8 mouse cellular contexts compared by ENCODE assay signal in the genomic region with DNA sequence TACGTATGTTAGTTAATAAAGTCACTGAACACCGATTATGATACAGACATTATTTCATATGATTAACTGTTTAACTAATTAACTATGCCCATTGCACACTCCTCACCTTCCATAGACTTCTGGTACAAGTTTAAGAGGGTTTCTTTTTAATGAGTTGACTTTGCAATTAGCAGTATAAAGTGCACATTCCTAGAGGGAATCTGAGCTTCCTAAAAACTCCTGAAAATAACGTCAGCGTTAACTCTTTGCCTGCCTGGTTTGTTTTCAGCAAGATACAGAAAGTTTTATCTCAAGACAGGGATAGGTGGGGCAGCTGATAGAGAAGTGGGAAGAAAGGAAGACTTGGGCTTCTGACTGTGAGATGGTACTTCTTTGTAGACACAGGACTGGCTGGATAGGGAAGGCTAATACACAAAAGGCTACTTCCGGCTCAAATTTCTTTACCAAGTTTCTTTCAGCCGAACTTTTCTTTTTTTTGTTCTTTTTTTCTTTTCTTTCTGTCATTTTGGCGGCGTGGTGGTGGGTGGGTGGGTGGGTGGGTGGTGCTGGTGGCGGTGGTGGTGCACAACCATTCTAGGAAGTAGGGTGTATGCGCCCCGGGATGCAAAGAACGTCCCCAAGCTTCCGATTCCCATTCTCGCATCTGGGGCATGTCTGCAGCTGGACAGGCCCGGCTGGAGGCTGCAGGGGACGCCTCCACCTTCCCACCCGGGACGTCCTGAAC. TPM values are rescaled to one million over a fixed set of nuclear protein-coding genes. Genes with fewer than 3 reads are reported as not detected.
DNase-seq lines count a peak whose midpoint lies in the region; ATAC-seq and TF ChIP-seq lines count a peak whose summit lies in the region.

A gene (plus strand): TSS at position 241 of the 724 bp plus-strand sequence.

- peak within 1 kb of the TSS; percentile 26; the same call in 1 of the 2 replicates for H3K9ac ChIP-seq in liver, embryonic 13.5 days

- H3K36me3 ChIP-seq in testis, adult 2 months (ENCODE audit: control insufficient read depth, insufficient read depth, low read length): no peaks in the 10 kb centered on the region
- no peaks in the 10 kb centered on the region for H3K36me3 ChIP-seq in liver, embryonic 13.5 days

- peak within 1 kb of the TSS; percentile 58 for H3K4me2 ChIP-seq in liver, embryonic 13.5 days

- TF ChIP-seq CTCF in testis, adult 2 months (IDR thresholded peaks at IDR 0.05; ENCODE audit: control insufficient read depth, insufficient read depth, insufficient replicate concordance, low read depth, low read length): no peak

- H3K9me3 ChIP-seq in liver, embryonic 13.5 days (replicated peaks): no peaks in the 10 kb centered on the region

- 11% methylated on average over 18 of the region's 18 CpGs for WGBS in liver, embryonic 13.5 days (ENCODE audit: insufficient replicate concordance)

- peak; percentile 26 for DNase-seq in embryo, embryonic 10 days (ENCODE audit: low spot score)
- no peak for DNase-seq in embryo, embryonic 9.5 days (ENCODE audit: extremely low spot score)
- no peak for DNase-seq in testis, postnatal 14 days (ENCODE audit: low spot score)
- no peak for DNase-seq in liver, embryonic 13.5 days
- DNase-seq in yolk sac, embryonic 10.5 days (ENCODE audit: low spot score): peak; percentile 2
- DNase-seq in gastrocnemius, postnatal 10 days: no peak
- no peak for DNase-seq in cerebellum, adult 8-10 months

- no peaks in the 10 kb centered on the region for H3K27me3 ChIP-seq in testis, adult 2 months (ENCODE audit: control insufficient read depth, insufficient read depth, low read length)
- H3K27me3 ChIP-seq in liver, embryonic 13.5 days: no peaks in the 10 kb centered on the region

- H3K27ac ChIP-seq in testis, adult 2 months (ENCODE audit: control insufficient read depth, insufficient read depth, low read depth, low read length): no peak within 1 kb of the TSS
- no peak within 1 kb of the TSS for H3K27ac ChIP-seq in liver, embryonic 13.5 days

- TF ChIP-seq POLR2A in testis, adult 2 months (IDR thresholded peaks at IDR 0.05; ENCODE audit: control insufficient read depth, low read depth, low read length): no peak

- H3K4me1 ChIP-seq in testis, adult 2 months (ENCODE audit: control insufficient read depth, insufficient read depth, low read length): peaks cover 5% of the 10 kb centered on the region
- H3K4me1 ChIP-seq in liver, embryonic 13.5 days (replicated peaks): no peaks in the 10 kb centered on the region

- peak within 1 kb of the TSS; percentile 54 for H3K4me3 ChIP-seq in testis, adult 2 months (ENCODE audit: control insufficient read depth, low read depth, low read length)
- H3K4me3 ChIP-seq in liver, embryonic 13.5 days (replicated peaks): peak within 1 kb of the TSS; percentile 55

- ATAC-seq in liver, embryonic 13.5 days (ENCODE audit: low read depth): no peak; the same call in 1 of the 2 replicates

RNA-seq across cellular contexts. Expression of the gene that starts here (rescaled TPM):
- polyA plus RNA-seq in testis, adult 2 months (2012; rRNA removed): 0.07 and 0.11 TPM in 2 replicates
- polyA plus RNA-seq in liver, embryonic 13.5 days (2015; fragmentation: Nextera tagmentation; extraction: Ambion mirVana): 0.16 and 0.36 TPM in 2 replicates
- total RNA-seq in gastrocnemius, postnatal 10 days (2021): 1 to 10 TPM; 2.6 to 3.8 TPM

Comparison
In these comparisons a context has a peak if more than half of its experiments do, and no peak if none do; other contexts are left out.
1. DNase-seq: peak in embryo, embryonic 10 days (single experiment) and yolk sac, embryonic 10.5 days (single experiment); none in embryo, embryonic 9.5 days (single experiment), testis, postnatal 14 days (single experiment), liver, embryonic 13.5 days (single experiment), gastrocnemius, postnatal 10 days (single experiment) and cerebellum, adult 8-10 months (single experiment).